ENCODE assay signal across 8 mouse cellular contexts in genomic region chr1:84363967-84364366, GRCm38 (mm10). TPM values are rescaled to one million over a fixed set of nuclear protein-coding genes. Genes with fewer than 3 reads are reported as not detected.
DNase-seq lines count a peak whose midpoint lies in the region; ATAC-seq lines count a peak whose summit lies in the region.

Pid1 (minus strand) TSS chr1:84364180.

- no peaks in the 10 kb centered on the region for H3K4me1 ChIP-seq in hindbrain, embryonic 10.5 days (replicated peaks)
- H3K4me1 ChIP-seq in liver, embryonic 13.5 days (replicated peaks) = no peaks in the 10 kb centered on the region

- no peaks in the 10 kb centered on the region for H3K27me3 ChIP-seq in hindbrain, embryonic 10.5 days (ENCODE audit: insufficient read depth, poor library complexity, severe bottlenecking)
- H3K27me3 ChIP-seq in liver, embryonic 13.5 days = no peaks in the 10 kb centered on the region

- H3K36me3 ChIP-seq in hindbrain, embryonic 10.5 days = no peaks in the 10 kb centered on the region
- no peaks in the 10 kb centered on the region for H3K36me3 ChIP-seq in liver, embryonic 13.5 days

- ATAC-seq in liver, embryonic 13.5 days (ENCODE audit: low read depth) = no peak

- DNase-seq in heart, postnatal 10 days = no peak
- no peak for DNase-seq in heart, adult 18-20 months
- DNase-seq in adrenal gland, postnatal 25 days = no peak
- DNase-seq in hindbrain, embryonic 10.5 days (ENCODE audit: low spot score) = no peak
- no peak for DNase-seq in liver, embryonic 13.5 days
- DNase-seq in embryo, embryonic 10.5 days (ENCODE audit: low spot score) = no peak
- DNase-seq in spleen, postnatal 36 days (ENCODE audit: low spot score in 2 of 2) = no peak
- DNase-seq in urinary bladder, postnatal 14 days (ENCODE audit: low spot score) = no peak

- no peak within 1 kb of the TSS for H3K9ac ChIP-seq in liver, embryonic 13.5 days

- H3K27ac ChIP-seq in hindbrain, embryonic 10.5 days = no peak within 1 kb of the TSS
- H3K27ac ChIP-seq in liver, embryonic 13.5 days = no peak within 1 kb of the TSS

- H3K9me3 ChIP-seq in hindbrain, embryonic 10.5 days = no peaks in the 10 kb centered on the region
- no peaks in the 10 kb centered on the region for H3K9me3 ChIP-seq in liver, embryonic 13.5 days (replicated peaks)

- intact Hi-C loops in heart, postnatal 10 days (cut with DNase I) = no loop called here

- no peak within 1 kb of the TSS for H3K4me2 ChIP-seq in liver, embryonic 13.5 days

- no peak within 1 kb of the TSS for H3K4me3 ChIP-seq in hindbrain, embryonic 10.5 days
- H3K4me3 ChIP-seq in liver, embryonic 13.5 days (replicated peaks) = no peak within 1 kb of the TSS

- WGBS in hindbrain, embryonic 10.5 days = 89% methylated on average over 8 of the region's 8 CpGs
- WGBS in liver, embryonic 13.5 days (ENCODE audit: insufficient replicate concordance) = 65% methylated on average over 8 of the region's 8 CpGs

RNA-seq across cellular contexts. Expression of gene Pid1, which starts in this region (rescaled TPM):
- total RNA-seq in heart, postnatal 10 days (2021) = 10 to 100 TPM; 14.2 to 15.5 TPM
- total RNA-seq in heart, adult 18-20 months (2021) = 1 to 10 TPM; 7.4 to 8.8 TPM
- total RNA-seq in adrenal gland, postnatal 25 days (2021) = 18.8 and 21.2 TPM in 2 replicates
- 15.8 and 51.7 TPM in 2 replicates for polyA plus RNA-seq in hindbrain, embryonic 10.5 days (2016; fragmentation: Nextera tagmentation; extraction: Ambion mirVana)
- polyA plus RNA-seq in liver, embryonic 13.5 days (2015; fragmentation: Nextera tagmentation; extraction: Ambion mirVana) = 14.0 and 16.5 TPM in 2 replicates
